Mouse (Mus musculus): ENCODE data around the gene Trim12c. TPM values are rescaled to one million over a fixed set of nuclear protein-coding genes. Genes with fewer than 3 reads are reported as not detected.
"Not testable (repeated sequence)": the region's sequence is repeated elsewhere in the genome, so short reads cannot be mapped to it uniquely, and the experiment has no call there.

Gene Trim12c
- 10 to 100 TPM in 1 of 2 experiments, 1 to 10 TPM in 1; 6.3 to 10.0 TPM for total RNA-seq (2021)
- long read RNA-seq, experiment 1, partial matches to known transcripts = 0 of 3 reads
- long read RNA-seq, experiment 1, other reads (novel, unspliced or antisense) = 3 of 3 reads
- long read RNA-seq, experiment 2, partial matches to known transcripts = 0 of 4 reads
- long read RNA-seq, experiment 2, other reads (novel, unspliced or antisense) = 3 of 4 reads

DNA sequence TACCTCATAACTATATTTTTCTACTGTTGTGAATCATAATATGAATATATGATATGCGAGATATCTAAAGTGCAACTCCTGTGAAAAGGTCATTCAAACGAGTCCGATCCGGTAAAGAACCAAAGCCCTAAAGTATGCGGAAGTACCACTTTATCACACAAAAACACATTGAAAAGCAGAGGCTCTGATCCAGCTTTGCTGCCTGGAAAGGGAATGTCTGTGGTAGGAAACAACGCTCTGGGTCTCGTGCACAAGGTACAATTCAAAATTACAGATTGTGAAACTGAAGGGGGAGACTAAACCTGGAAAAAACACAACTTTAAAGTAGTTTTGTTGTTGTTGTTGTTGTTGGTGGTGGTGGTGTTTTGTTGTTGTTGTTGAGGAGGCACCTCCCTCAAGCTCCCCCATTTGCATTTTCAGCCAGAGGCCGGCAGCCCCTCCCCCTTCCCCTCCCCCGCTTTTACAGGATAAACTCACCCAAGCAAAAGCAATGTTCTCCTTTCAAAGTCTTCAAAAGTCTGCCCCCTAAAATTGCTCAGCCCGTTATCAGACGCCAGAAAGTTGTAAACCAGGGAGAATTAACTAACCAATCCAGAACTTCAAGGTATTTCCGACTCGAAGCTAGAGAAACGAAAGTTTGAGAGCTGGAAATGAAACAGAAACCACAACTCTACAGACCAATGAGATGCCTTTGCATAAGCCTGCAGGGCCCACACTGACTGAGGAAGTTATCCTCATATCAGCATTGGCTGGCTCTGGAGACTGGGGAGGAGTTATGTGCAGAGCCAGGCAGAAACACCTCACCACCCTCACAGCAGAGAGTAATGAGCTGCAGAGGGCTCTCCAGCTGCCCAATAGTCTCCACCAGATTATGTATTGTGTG is at the start of gene Trim12c:
Gene Trim12c, minus strand, starts transcription at position 646 of the 883 bp plus-strand sequence.
- DNase-seq (ENCODE audit: low spot score in 2 of 2) = peak; percentile 39 to 49

DNA sequence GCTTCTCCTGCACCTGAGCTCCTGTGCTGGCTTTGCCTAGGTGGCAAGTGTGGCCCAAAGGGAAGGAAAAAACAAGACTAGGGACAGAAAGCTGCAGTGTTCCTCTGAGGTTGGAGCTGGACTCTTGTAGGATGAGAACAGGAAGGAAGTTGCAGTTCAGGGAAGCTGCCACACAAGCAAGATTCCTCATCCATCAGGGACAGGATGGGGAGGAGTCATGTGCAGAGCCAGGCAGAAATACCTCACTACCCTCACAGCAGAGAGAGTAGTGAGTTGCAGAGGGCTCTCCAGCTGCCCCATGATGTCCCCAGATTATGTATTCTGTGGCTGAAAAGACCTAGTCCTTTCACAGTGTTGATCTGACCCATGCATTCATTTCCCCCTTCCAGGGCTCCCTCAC is 48.0 kb upstream of the Trim12c start:
- no peak for DNase-seq (ENCODE audit: low spot score in 2 of 2)

DNA sequence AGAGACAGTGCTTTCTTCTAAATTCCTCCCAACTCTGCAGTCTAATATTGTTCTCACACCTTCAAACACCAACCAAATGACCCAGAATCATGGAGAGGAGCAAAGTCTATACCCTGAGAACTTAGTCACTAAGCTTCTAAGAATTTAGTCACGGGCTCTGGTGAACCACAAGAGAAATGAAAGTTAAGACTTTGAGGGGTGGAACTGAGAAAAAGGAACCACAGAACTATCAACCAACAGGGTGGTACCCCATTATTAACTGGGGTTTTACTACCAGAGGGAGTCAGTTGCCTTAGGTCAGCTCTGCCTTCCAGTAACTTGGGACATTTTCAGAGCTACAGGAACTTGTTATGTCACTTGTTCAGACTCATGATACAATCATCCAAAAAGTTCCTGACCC is 47.5 kb upstream of the Trim12c start, which contains the start of gene Trim30c:
Gene Trim30c, minus strand, starts transcription at position 140 of the 400 bp plus-strand sequence.
- no peak for DNase-seq (ENCODE audit: low spot score in 2 of 2)

DNA sequence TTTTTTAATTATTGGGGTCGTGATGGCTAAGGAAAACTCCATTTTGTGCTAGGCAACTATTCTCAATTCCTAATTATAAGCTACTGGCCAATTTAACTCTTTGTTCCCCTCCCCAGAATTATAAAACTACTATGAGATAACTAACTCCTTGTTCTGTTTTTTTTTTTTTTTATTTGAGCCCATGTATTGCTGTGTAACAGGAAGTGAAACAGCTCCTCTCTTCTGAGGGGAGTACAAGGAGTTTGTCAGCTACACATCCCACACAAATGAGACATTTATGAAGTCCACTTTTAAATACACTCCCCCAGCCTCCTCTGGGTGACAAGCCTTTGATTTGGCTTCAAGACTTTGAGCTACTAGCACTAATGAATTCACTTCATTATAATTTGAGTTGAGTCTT is 45.3 kb upstream of the Trim12c start:
- DNase-seq (ENCODE audit: low spot score in 2 of 2) = no peak

DNA sequence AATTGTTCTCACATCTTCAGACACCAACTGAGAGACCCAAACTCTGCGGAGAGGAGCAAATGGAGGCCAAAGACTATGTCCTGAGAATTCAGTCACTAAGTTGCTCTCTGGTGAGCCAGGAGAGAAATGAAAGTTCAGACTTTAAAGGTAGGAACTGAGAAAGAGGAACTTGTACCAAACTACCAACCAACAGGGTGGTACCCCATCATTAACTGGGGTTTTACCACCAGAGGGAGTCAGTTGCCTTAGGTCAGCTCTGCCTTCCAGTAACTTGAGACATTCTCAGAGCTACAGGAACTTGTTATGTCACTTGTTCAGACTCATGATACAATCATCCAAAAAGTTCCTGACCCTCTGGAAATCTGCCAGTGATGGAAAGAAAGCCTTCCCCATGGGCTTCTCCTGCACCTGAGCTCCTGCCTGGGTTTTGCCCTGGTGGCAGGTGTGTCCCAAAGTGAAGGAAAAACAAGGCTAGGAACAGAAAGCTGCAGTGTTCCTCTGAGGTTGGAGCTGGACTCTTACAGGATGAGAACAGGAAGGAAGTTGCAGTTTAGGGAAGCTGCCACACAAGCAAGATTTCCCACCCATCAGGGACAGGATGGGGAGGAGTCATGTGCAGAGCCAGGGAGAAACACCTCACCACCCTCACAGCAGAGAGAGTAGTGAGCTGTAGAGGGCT is 16.7 kb upstream of the Trim12c start, which contains the start of gene Trim30b:
Gene Trim30b, minus strand, starts transcription at position 149 of the 679 bp plus-strand sequence.
- no peak for DNase-seq (ENCODE audit: low spot score in 2 of 2)

DNA sequence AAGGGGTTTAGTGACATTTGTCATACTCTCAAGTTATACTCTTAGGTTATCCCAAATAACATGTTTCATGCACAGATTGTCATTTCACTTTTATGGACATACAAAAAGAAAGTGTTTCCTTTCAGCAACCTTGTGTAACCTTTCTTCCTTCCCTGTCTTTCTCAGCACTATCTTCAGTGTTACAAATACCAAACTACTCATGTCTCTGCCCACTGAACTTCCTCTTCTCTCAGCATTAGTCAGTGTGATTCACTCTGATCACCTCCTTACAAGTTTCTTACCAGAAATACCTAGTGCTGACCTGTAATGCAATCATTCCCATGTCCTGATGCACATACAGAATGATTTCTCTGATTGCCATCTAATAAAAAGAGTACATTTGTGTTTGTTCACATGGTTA is 13.2 kb upstream of the Trim12c start:
- DNase-seq (ENCODE audit: low spot score in 2 of 2) = no peak

DNA sequence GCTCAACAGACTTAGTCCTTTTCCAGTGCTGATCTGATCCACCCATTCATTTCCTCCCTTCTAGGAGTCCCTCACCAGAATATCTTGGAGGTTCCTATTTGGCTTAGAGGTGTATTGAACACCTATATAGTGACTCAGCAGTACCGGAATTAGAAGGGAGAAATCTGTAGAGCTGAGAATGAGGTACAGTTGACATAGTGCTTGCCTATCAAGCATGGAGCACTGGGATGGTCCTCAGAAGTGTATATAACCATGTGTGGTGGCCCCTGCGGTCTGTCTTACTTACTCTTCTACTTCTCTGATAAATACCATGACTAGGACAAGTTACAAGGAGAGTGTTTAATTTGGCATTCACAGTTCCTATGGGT is 422 bp upstream of the Trim12c start:
- no peak for DNase-seq (ENCODE audit: low spot score in 2 of 2)

DNA sequence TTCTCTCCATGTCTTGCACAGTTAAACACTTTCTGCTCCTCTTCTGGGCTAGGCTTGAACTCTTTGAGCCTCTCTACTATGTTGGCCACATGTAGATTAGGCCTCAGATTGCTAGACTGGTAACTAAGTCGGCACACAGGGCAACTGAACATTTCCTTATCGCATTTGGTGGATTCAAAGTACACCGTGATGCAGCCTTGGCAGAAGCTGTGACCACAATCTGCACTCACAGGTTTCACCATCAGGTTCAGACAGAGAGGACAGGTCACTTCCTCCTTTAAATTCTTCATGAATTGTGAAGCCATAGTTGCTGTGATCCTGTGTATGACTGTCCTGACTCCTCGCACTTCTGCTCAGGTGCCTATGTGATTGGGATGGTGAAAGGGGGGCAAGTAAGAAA is 5.1 kb downstream of the Trim12c start:
- not testable (repeated sequence) for DNase-seq (ENCODE audit: low spot score in 2 of 2)

DNA sequence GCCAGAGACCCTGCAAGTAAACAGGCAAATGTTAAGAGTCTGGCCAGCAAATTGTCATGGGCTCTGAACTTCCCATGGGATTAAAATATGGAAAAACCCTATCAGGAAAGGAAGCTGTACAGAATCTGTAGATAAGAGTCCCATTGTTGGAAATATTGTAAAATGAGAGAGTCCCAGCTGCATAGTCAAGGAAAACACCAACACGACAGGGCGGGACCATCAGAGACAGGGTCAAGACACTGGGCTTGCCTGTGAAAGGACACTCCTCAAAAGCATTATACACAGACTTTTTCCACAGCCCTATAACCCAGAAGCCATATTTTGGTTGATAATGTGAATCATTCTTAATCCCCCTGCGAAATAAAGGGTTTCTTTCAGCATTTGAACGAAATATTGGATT is 12.4 kb downstream of the Trim12c start:
- not testable (repeated sequence) for DNase-seq (ENCODE audit: low spot score in 2 of 2)

DNA sequence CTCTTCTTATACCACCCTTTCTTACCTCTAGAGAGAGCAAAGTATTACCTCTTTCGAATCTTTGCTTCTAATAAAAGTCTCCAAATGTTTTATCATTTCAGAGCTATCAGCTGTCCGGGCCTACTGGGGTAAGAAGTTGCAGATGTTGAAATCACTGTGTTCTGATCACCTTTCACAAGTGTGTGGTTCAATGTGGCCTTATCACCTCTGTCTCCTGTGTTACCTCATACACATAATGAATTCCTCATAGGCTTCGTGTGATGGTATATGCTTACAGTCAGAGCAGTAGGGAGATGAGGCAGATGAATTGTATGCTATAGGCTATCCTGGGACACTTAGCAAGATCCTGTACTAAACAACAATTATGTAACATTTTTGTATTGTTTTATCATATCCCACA is 17.6 kb downstream of the Trim12c start:
- DNase-seq (ENCODE audit: low spot score in 2 of 2) = not testable (repeated sequence)

DNA sequence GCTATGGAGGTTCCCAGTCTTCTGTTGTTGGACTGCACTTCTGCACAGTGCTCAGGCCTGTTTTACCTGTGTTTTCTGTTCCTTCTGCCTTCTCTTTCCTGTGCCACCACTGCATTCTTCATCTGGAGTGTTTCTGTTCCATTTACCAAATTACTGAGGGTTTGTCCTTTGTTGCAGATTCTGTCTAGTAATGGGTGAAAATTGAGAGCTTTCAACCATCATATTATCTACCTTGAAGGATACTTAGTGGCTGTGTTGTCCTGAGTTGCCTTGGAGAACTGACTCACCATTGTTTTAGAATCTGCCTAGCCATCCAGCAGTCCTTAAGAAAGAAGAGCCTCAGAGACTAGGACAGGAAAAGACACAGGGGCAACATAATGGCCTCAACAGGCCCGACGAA is 24.0 kb downstream of the Trim12c start, which contains the start of gene Trim34b:
Gene Trim34b, plus strand, starts transcription at position 301 of the 400 bp plus-strand sequence.
- DNase-seq (ENCODE audit: low spot score in 2 of 2) = not testable (repeated sequence)

DNA sequence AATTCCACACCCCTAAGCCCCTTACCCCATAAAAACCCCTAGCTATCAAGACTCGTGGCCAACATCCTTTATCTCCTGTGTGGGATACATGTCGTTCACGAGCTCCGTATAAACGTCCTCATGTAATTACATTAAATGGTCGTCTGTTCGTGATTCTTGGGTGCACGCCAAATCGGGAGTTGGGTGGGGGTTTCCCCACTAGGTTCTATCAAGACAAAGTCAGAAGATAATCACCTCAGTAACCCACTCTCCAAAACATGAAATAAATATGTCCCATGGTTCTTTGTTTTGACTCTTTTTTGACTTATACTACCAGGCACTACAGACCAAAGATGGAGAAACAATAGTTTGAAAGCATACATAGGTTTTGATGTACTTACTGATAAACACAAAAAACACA is 31.1 kb downstream of the Trim12c start:
- DNase-seq (ENCODE audit: low spot score in 2 of 2) = no peak

DNA sequence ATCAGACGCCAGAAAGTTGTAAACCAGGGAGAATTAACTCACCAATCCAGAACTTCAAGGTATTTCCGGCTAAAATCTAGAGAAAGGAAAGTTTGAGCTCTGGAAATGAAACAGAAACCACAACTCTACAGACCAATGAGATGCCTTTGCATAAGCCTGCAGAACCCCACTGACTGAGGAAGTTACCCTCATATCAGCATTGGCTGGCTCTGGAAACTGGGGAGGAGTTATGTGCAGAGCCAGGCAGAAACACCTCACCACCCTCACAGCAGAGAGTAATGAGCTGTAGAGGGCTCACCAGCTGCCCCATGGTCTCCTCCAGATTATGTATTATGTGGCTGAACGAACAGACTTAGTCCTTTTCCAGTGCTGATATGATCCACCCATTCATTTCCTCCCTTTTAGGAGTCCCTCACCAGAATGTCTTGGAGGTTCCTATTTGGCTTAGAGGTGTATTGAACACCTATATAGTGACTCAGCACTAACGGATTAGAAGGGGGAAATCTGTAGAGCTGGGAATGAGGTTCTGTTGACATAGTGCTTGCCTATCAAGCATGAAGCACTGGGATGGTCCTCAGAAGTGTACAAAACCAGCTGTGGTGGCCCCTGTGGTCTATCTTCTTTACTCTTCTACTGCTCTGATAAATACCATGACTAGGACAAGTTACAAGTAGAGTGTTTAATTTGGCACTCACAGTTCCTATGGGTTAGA is 37.6 kb downstream of the Trim12c start, which contains the start of gene Trim12a:
Gene Trim12a, minus strand, starts transcription at position 98 of the 712 bp plus-strand sequence.
- not testable (repeated sequence) for DNase-seq (ENCODE audit: low spot score in 2 of 2)

DNA sequence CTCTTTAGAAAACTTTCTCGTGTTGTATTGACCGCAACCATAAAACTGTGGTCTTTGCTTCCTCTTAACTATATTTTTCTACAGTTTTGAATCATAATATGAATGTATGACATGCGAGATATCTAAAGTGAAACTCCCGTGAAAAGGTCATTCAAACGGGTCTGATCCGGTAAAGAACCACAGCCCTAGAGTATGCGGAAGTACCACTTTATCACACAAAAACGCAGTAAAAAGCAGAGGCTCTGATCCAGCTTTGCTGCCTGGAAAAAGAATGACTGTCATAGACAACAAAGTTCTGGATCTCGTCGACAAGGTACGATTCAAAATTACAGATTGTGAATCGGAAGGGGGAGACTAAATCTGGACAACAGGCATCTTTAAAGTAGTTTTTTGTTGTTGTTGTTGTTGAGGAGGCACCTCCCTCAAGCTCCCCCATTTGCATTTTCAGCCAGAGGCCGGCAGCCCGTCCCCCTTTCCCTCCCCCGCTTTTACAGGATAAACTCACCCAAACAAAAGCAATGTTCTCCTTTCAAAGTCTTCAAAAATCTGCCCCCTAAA is 38.3 kb downstream of the Trim12c start:
- DNase-seq (ENCODE audit: low spot score in 2 of 2) = peak in 1 of 2 experiments; percentile 4

DNA sequence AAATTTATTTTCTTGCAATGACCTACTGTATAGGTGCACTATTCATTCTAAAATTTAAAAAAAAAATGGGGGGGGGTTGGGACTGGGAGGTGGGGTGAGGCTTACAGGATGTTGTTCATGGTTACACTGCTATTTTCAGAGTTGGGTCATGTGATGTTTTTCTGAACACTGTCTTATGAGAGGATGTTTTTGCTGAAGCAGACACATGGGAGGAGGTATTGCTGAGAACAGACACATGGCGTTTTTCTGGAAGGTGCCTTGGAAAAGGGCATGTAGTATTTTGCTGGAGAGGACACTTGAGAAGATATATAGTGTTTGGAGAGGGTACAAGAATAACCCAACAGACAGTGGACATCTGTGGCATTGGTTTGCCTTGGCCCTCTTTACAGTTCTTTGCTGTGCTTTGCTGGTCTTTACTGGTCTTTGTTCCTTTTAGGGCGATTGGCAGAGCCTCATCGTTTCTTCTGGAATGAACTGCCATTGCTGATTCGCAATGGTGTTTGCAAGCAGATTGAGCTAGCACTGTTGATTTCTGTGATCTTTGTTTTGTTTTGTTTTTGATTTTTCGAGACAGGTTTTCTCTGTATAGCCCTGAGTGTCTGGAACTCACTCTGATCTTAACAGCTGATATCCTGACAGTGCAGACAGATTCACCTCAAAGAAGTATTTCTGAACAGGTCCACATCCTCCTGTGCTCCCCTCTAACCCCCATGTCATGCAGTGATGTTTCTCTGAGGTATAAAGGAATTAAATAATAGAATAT is 61.3 kb downstream of the Trim12c start:
- no peak for DNase-seq (ENCODE audit: low spot score in 2 of 2)

DNA sequence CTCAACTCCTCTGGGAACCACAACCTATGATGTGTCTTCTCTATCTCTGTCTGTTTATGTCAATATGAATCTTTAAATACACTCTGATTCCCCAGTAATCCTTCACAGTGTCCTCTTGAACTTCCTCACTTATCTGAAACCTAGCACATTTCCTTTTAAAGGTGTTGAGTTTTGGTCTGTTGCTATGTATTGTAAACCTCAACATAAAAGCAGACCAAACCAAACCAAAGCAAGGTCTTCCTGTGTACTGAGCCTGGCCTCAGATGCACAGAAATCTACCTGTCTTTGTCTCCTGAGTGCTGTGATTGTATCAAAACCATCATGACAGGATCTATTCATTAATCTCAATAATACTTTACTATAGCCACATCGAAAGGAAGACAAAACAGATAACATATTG is 62.5 kb downstream of the Trim12c start:
- DNase-seq (ENCODE audit: low spot score in 2 of 2) = no peak
